Mouse (Mus musculus): ENCODE data around the gene Nptxr.

DNA sequence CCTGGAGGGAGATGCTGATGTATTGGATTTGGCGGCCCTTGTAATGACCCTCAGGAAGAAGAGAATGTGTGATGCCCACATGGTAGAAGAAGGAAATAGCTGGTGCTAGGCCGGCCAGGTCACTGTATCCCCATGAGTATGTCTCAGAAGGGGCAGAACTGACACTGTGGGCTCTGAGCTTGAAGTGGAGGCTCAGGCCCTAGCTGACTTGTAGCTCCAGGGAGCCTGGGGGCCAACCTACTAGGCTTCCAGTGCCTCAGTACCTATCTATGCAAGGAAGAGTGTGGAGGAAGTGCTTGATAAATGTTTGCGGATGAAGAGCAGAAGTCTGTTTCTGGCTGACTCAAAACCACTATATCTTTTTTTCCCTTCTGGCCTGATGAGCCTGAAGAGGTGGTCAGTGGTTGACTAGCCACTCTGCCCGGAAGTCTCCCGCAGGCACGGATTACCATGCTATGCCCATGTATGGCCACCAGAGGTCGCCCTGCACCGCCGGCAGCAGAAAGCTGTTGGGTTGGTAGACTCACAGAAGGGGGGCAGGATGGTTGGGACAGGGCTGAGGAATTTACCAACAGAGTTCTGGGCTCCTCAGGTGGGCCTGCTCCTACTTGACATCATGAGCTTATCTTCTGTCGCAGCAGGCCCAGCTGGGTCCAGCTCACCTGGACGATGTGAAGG is 51.7 kb downstream of the Nptxr start:
- TF ChIP-seq GATA1 (IDR thresholded peaks at IDR 0.05; ENCODE audit: borderline replicate concordance, low read length): no peak; the same call in 2 of the 3 replicates
- no peak for TF ChIP-seq FLI1 (IDR thresholded peaks at IDR 0.05; ENCODE audit: low read length)

Data from megakaryocyte, embryonic 14.5 days (primary cell).